Mouse (Mus musculus): ENCODE results near the gene Got2. TPM values are rescaled to one million over a fixed set of nuclear protein-coding genes. Genes with fewer than 3 reads are reported as not detected.

Got2 gene
- polyA plus RNA-seq, 1 experiment = 217 TPM

- Histone ChIP-seq H3K4me1 (ENCODE audit: control insufficient read depth, insufficient read depth, low read length) (no peaks in the 10 kb centered on the region), H3K27ac (ENCODE audit: insufficient read depth, low read length) (no peak overlapping the region), H3K4me3 (ENCODE audit: insufficient read depth, low read length) (no peak overlapping the region)
- no peak for TF ChIP-seq POLR2A (IDR thresholded peaks at IDR 0.05; ENCODE audit: extremely low read depth, insufficient read depth, low read length)
- no peak for TF ChIP-seq CTCF (IDR thresholded peaks at IDR 0.05; ENCODE audit: extremely low read depth, insufficient read depth, low read length)
Observed at GRCm38 (mm10) chr8:95848734-95849464, 39.4 kb downstream of the Got2 start.

DNA sequence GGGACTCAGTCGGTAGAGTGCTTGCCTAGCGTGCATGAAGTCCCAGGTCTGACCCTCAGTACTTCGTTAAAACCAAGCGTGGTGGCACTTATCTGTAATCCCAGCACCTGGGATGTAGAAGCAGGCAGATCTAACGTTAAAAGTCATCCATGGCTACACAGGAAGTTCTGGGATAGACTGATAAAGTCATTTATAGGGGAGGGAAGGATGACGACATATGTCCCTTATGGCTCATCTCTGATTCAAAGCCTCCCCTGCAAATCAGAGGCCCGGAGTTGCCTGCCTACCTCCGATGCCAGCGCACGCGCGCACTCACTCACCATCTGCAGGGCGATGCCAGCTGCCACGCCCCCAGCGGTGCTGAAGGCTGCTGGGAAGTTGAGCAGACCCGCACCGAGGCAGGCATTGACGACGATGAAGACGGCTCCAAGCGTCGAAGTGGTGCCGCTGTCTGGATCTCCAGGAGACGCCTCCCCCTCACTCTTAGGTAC, 40.2 kb downstream of the Got2 start:
- no peak overlapping the region for H3K27ac ChIP-seq (ENCODE audit: insufficient read depth, low read length)

DNA sequence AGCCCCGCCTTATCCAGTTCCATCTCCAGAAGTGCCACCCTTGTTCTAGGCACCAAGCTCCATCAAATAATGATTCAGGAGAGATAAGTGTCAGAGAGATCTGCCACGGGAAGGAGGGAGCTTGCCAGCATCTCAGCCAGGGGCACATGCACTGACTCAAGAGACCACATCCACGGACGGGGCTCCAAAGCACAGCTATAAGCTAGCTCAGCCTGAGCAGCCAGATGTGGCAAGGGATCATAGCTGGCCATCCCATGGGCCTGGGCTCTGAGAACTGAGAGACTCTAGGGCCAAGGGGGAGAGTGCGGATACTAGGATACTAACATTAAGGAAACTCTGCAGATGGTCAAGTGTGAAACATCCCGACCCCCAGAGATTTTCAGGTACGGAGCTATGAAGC, 43.3 kb downstream of the Got2 start:
- H3K4me3 ChIP-seq (ENCODE audit: insufficient read depth, low read length) = no peak overlapping the region
- TF ChIP-seq POLR2A (IDR thresholded peaks at IDR 0.05; ENCODE audit: extremely low read depth, insufficient read depth, low read length) = no peak
- no peak for TF ChIP-seq CTCF (IDR thresholded peaks at IDR 0.05; ENCODE audit: extremely low read depth, insufficient read depth, low read length)
- H3K4me1 ChIP-seq (ENCODE audit: control insufficient read depth, insufficient read depth, low read length) = no peaks in the 10 kb centered on the region
- H3K27ac ChIP-seq (ENCODE audit: insufficient read depth, low read length) = no peak overlapping the region

More for the DNA sequence above, 40.2 kb downstream of the Got2 start:
- Histone ChIP-seq H3K4me1 (ENCODE audit: control insufficient read depth, insufficient read depth, low read length) (no peaks in the 10 kb centered on the region), H3K4me3 (ENCODE audit: insufficient read depth, low read length) (no peak overlapping the region)
- TF ChIP-seq CTCF (IDR thresholded peaks at IDR 0.05; ENCODE audit: extremely low read depth, insufficient read depth, low read length) (no peak), POLR2A (IDR thresholded peaks at IDR 0.05; ENCODE audit: extremely low read depth, insufficient read depth, low read length) (no peak)

DNA sequence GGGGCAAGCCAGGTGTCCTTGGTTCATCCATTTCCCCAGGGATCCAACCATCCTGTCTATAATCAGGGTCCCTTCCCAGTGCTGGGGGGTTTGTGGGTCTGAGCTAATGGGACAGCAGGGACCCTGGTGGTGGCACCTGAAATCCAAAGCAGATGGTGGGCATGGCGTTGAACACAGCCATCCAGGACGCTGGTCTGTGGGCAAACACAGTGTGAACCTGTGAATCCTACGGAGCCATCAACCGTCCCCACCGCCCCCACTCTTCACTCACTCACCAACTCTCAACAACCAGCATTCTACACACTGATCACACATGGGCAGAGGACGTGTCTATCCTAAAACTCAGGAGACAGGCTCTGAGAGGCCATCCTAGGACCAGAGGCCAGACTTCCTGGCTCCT, 44.4 kb downstream of the Got2 start:
- no peak overlapping the region for H3K4me3 ChIP-seq (ENCODE audit: insufficient read depth, low read length)
- H3K27ac ChIP-seq (ENCODE audit: insufficient read depth, low read length) = no peak overlapping the region
- no peaks in the 10 kb centered on the region for H3K4me1 ChIP-seq (ENCODE audit: control insufficient read depth, insufficient read depth, low read length)
- no peak for TF ChIP-seq CTCF (IDR thresholded peaks at IDR 0.05; ENCODE audit: extremely low read depth, insufficient read depth, low read length)
- no peak for TF ChIP-seq POLR2A (IDR thresholded peaks at IDR 0.05; ENCODE audit: extremely low read depth, insufficient read depth, low read length)

GRCm38 (mm10) chr8:95841436-95841835, 46.9 kb downstream of the Got2 start:
- TF ChIP-seq CTCF (IDR thresholded peaks at IDR 0.05; ENCODE audit: extremely low read depth, insufficient read depth, low read length) (no peak), POLR2A (IDR thresholded peaks at IDR 0.05; ENCODE audit: extremely low read depth, insufficient read depth, low read length) (no peak)
- Histone ChIP-seq H3K4me1 (ENCODE audit: control insufficient read depth, insufficient read depth, low read length) (no peaks in the 10 kb centered on the region), H3K4me3 (ENCODE audit: insufficient read depth, low read length) (no peak overlapping the region)

GRCm38 (mm10) chr8:95839289-95839688, 49.1 kb downstream of the Got2 start:
- Histone ChIP-seq H3K27ac (ENCODE audit: insufficient read depth, low read length) (no peak overlapping the region), H3K4me1 (ENCODE audit: control insufficient read depth, insufficient read depth, low read length) (no peaks in the 10 kb centered on the region), H3K4me3 (ENCODE audit: insufficient read depth, low read length) (no peak overlapping the region)
- TF ChIP-seq CTCF (IDR thresholded peaks at IDR 0.05; ENCODE audit: extremely low read depth, insufficient read depth, low read length) (no peak), POLR2A (IDR thresholded peaks at IDR 0.05; ENCODE audit: extremely low read depth, insufficient read depth, low read length) (no peak)

More at GRCm38 (mm10) chr8:95841436-95841835, 46.9 kb downstream of the Got2 start:
- no peak overlapping the region for H3K27ac ChIP-seq (ENCODE audit: insufficient read depth, low read length)

DNA sequence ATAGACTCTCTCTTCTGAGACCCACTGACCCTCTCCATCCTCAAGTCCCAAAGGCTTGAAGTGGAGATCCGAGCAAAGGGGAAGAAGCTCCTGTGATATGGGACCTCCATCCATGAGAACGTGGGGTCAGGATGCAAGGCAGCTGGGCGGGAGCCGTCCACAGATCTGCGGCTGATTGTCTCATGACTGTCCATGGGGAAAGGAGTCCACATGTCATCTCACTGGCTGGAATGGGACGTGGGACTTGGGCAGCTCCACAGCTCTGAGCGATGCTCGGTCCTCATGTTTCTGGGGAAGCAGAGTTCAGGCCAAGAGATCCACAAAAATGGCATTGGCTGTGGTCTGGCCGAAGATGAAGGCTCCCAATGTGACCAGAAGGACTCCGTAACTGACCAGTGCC, 51.1 kb downstream of the Got2 start:
- no peak overlapping the region for H3K27ac ChIP-seq (ENCODE audit: insufficient read depth, low read length)
- TF ChIP-seq POLR2A (IDR thresholded peaks at IDR 0.05; ENCODE audit: extremely low read depth, insufficient read depth, low read length) = no peak
- TF ChIP-seq CTCF (IDR thresholded peaks at IDR 0.05; ENCODE audit: extremely low read depth, insufficient read depth, low read length) = no peak
- no peak overlapping the region for H3K4me3 ChIP-seq (ENCODE audit: insufficient read depth, low read length)
- peaks cover 1% of the 10 kb centered on the region; the same call in 1 of the 2 replicates for H3K4me1 ChIP-seq (ENCODE audit: control insufficient read depth, insufficient read depth, low read length)

GRCm38 (mm10) chr8:95835891-95836290, 52.5 kb downstream of the Got2 start:
- peaks cover 1% of the 10 kb centered on the region; the same call in 1 of the 2 replicates for H3K4me1 ChIP-seq (ENCODE audit: control insufficient read depth, insufficient read depth, low read length)
- H3K27ac ChIP-seq (ENCODE audit: insufficient read depth, low read length) = no peak overlapping the region
- TF ChIP-seq POLR2A (IDR thresholded peaks at IDR 0.05; ENCODE audit: extremely low read depth, insufficient read depth, low read length) (no peak), CTCF (IDR thresholded peaks at IDR 0.05; ENCODE audit: extremely low read depth, insufficient read depth, low read length) (no peak)
- H3K4me3 ChIP-seq (ENCODE audit: insufficient read depth, low read length) = no peak overlapping the region

- Histone ChIP-seq H3K4me3 (ENCODE audit: insufficient read depth, low read length) (no peak overlapping the region), H3K4me1 (ENCODE audit: control insufficient read depth, insufficient read depth, low read length) (peaks cover 1% of the 10 kb centered on the region; the same call in 1 of the 2 replicates), H3K27ac (ENCODE audit: insufficient read depth, low read length) (no peak overlapping the region)
- TF ChIP-seq CTCF (IDR thresholded peaks at IDR 0.05; ENCODE audit: extremely low read depth, insufficient read depth, low read length) (no peak), POLR2A (IDR thresholded peaks at IDR 0.05; ENCODE audit: extremely low read depth, insufficient read depth, low read length) (no peak)
Observed at GRCm38 (mm10) chr8:95833435-95833984, 54.8 kb downstream of the Got2 start.
